Mouse (Mus musculus) liver, adult 2 months (tissue): Measurements from ENCODE around the gene Adarb1. TPM values are rescaled to one million over a fixed set of nuclear protein-coding genes. Genes with fewer than 3 reads are reported as not detected.
A peak's percentile ranks its signal among the peaks of the same experiment; 100 is the strongest.

Experiments used
- DNase-seq: peaks from one replicate; pipeline ENCODE4 v3.0.0-alpha.2; 2011; ENCODE audit warnings: low read depth, low spot score; ENCODE audit errors: extremely low read depth
- H3K27ac ChIP-seq: fragments of 200-500 bp; replicated peaks from 2 replicates; pipeline ENCODE4 v1.5.1; 2012; ENCODE audit warnings: low read depth, mild to moderate bottlenecking, control low read depth, inconsistent platforms, low read length; ENCODE audit not compliant: insufficient read depth
- H3K27me3 ChIP-seq: fragments of 200-500 bp; 2 replicates; pipeline ENCODE4 v1.6.1; 2012; ENCODE audit warnings: mild to moderate bottlenecking, moderate library complexity, low read length, inconsistent platforms; ENCODE audit not compliant: control insufficient read depth, insufficient read depth
- H3K36me3 ChIP-seq: fragments of 200-500 bp; 2 replicates; pipeline ENCODE4 v1.6.1; 2012; ENCODE audit warnings: low read length, inconsistent platforms; ENCODE audit not compliant: control insufficient read depth, insufficient read depth
- H3K4me1 ChIP-seq: fragments of 200-500 bp; 2 replicates; pipeline ENCODE4 v1.6.1; 2011; ENCODE audit warnings: low read length; ENCODE audit not compliant: control insufficient read depth, insufficient read depth
- H3K4me3 ChIP-seq: fragments of 200-500 bp; 2 replicates; pipeline ENCODE4 v1.5.1; 2011; ENCODE audit warnings: low read depth, mild to moderate bottlenecking, control low read depth, low read length, moderate library complexity; ENCODE audit not compliant: insufficient read depth
- H3K79me2 ChIP-seq: fragments of 200-500 bp; 2 replicates; pipeline ENCODE4 v1.6.1; 2012; ENCODE audit warnings: inconsistent platforms, mild to moderate bottlenecking, low read length, moderate library complexity; ENCODE audit not compliant: control insufficient read depth, insufficient read depth
- H3K9ac ChIP-seq: fragments of 200-500 bp; 2 replicates; pipeline ENCODE4 v1.6.1; 2012; ENCODE audit warnings: low read depth, mild to moderate bottlenecking, control low read depth, inconsistent platforms, low read length
- CTCF ChIP-seq: fragments of 200-500 bp; IDR thresholded peaks from 2 replicates; pipeline ENCODE4 v1.5.1; 2011; ENCODE audit warnings: low read depth, low read length, control low read depth
- POLR2A ChIP-seq: fragments of 200-500 bp; IDR thresholded peaks from 2 replicates; pipeline ENCODE4 v1.6.1; 2011; ENCODE audit warnings: low read length, control low read depth; ENCODE audit not compliant: insufficient read depth; ENCODE audit errors: extremely low read depth
- WGBS: fragments of 180-500 bp; shearing (Covaris S2); methylation state at CpG from one replicate; pipeline ENCODE4 v1.1.7; 2018; 5-methylcytosine and 5-hydroxymethylcytosine counted together
- polyA plus RNA-seq: library from polyadenylated mRNA; depleted of rRNA; stranded (reverse); fragments of >200 nt; gene quantifications from 2 replicates; pipeline ENCODE4 v1.2.3, GENCODE M21; 2012
- total RNA-seq: library from RNA; depleted of rRNA; stranded (reverse); fragments of >200 nt; gene quantifications from 2 replicates; pipeline ENCODE4 v1.2.3, GENCODE M21; 2014

The Adarb1 gene
- total and polyA plus RNA-seq, 2 experiments: 4.6 to 12.2 TPM

GRCm38 (mm10) chr10:77251223-77251783 lies 166.8 kb downstream of the Adarb1 start:
- DNase-seq: peak; percentile 79

GRCm38 (mm10) chr10:77247707-77248106 lies 170.4 kb downstream of the Adarb1 start:
- H3K9ac ChIP-seq: no peak overlapping the region
- no peak overlapping the region for H3K27ac ChIP-seq
- TF ChIP-seq POLR2A: no peak
- no peak for TF ChIP-seq CTCF
- H3K4me1 ChIP-seq: peaks cover 16% of the 10 kb centered on the region
- DNase-seq: no peak
- 91% methylated on average over 7 of the region's 7 CpGs for WGBS
- no peaks in the 10 kb centered on the region for H3K79me2 ChIP-seq
- H3K4me3 ChIP-seq: no peak overlapping the region
- H3K36me3 ChIP-seq: no peaks in the 10 kb centered on the region
- no peaks in the 10 kb centered on the region for H3K27me3 ChIP-seq

More at GRCm38 (mm10) chr10:77251223-77251783, 166.8 kb downstream of the Adarb1 start:
- Histone ChIP-seq H3K9ac (no peak overlapping the region), H3K36me3 (no peaks in the 10 kb centered on the region), H3K27ac (no peak overlapping the region), H3K79me2 (no peaks in the 10 kb centered on the region), H3K27me3 (no peaks in the 10 kb centered on the region), H3K4me3 (no peak overlapping the region), H3K4me1 (peaks cover 12% of the 10 kb centered on the region)
- no peak for TF ChIP-seq POLR2A
- TF ChIP-seq CTCF: peak; percentile 49
- 15% methylated on average over 18 of the region's 18 CpGs for WGBS

- TF ChIP-seq CTCF: no peak
- no peak for TF ChIP-seq POLR2A
- H3K4me1 ChIP-seq: peaks cover 17% of the 10 kb centered on the region
- H3K27ac ChIP-seq: no peak overlapping the region
- H3K36me3 ChIP-seq: no peaks in the 10 kb centered on the region
- no peaks in the 10 kb centered on the region for H3K27me3 ChIP-seq
- no peaks in the 10 kb centered on the region for H3K79me2 ChIP-seq
- no peak overlapping the region for H3K9ac ChIP-seq
- no peak for DNase-seq
- 83% methylated on average over 5 of the region's 5 CpGs for WGBS
- H3K4me3 ChIP-seq: no peak overlapping the region
These were observed 171.0 kb downstream of the Adarb1 start for GRCm38 (mm10) chr10:77247048-77247447.

GRCm38 (mm10) chr10:77244777-77245176 lies 173.3 kb downstream of the Adarb1 start:
- no peak for DNase-seq
- Histone ChIP-seq H3K4me3 (no peak overlapping the region), H3K27ac (no peak overlapping the region), H3K36me3 (no peaks in the 10 kb centered on the region), H3K4me1 (peaks cover 5% of the 10 kb centered on the region; the same call in 1 of the 2 replicates), H3K27me3 (no peaks in the 10 kb centered on the region), H3K9ac (no peak overlapping the region), H3K79me2 (no peaks in the 10 kb centered on the region)
- TF ChIP-seq POLR2A: no peak
- TF ChIP-seq CTCF: no peak
- 98% methylated on average over 6 of the region's 6 CpGs for WGBS

GRCm38 (mm10) chr10:77243572-77244161 lies 174.4 kb downstream of the Adarb1 start:
- H3K4me1 ChIP-seq: peaks cover 5% of the 10 kb centered on the region; the same call in 1 of the 2 replicates
- no peak overlapping the region for H3K27ac ChIP-seq
- H3K79me2 ChIP-seq: no peaks in the 10 kb centered on the region
- 79% methylated on average over 11 of the region's 11 CpGs for WGBS
- no peaks in the 10 kb centered on the region for H3K36me3 ChIP-seq
- no peak overlapping the region for H3K9ac ChIP-seq
- H3K27me3 ChIP-seq: no peaks in the 10 kb centered on the region
- H3K4me3 ChIP-seq: no peak overlapping the region
- no peak for TF ChIP-seq POLR2A
- no peak for TF ChIP-seq CTCF
- DNase-seq: no peak

GRCm38 (mm10) chr10:77242871-77243270 lies 175.2 kb downstream of the Adarb1 start:
- DNase-seq: peak; percentile 62
- H3K27me3 ChIP-seq: no peaks in the 10 kb centered on the region
- TF ChIP-seq CTCF: no peak
- no peak for TF ChIP-seq POLR2A
- no peaks in the 10 kb centered on the region for H3K79me2 ChIP-seq
- H3K4me1 ChIP-seq: peaks cover 5% of the 10 kb centered on the region; the same call in 1 of the 2 replicates
- no peaks in the 10 kb centered on the region for H3K36me3 ChIP-seq
- H3K9ac ChIP-seq: no peak overlapping the region
- no peak overlapping the region for H3K27ac ChIP-seq
- 14% methylated on average over 14 of the region's 14 CpGs for WGBS
- no peak overlapping the region for H3K4me3 ChIP-seq
